Mouse (Mus musculus): ENCODE results near the gene Snrpa1. TPM values are rescaled to one million over a fixed set of nuclear protein-coding genes. Genes with fewer than 3 reads are reported as not detected.

The Snrpa1 gene
- 7.2 and 9.1 TPM in 2 replicates for polyA plus RNA-seq (2012; rRNA removed)

DNA sequence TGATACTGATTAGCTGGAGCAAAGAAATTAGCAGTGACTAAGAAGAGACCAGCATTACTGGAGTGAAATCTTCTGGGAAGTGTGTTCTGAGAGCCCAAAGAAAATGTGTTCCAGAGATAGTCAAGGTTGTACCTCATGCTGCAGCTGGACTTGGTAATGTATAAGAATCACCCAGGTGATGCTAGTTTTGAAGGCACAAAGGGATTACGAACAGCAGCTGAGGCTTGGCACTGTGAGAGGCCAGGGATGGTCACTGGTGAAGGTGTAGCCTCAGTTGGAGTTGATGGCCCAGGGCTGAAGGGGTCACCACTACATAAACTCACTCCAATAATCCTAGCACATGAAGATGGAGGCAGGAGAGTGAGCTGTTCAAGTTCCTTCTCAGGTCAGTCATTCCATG is at the start of gene Snrpa1:
Gene Snrpa1, plus strand, starts transcription at position 301 of the 400 bp plus-strand sequence.
- Histone ChIP-seq H3K4me3 (ENCODE audit: extremely low read depth, insufficient read depth, insufficient read length) (peak within 1 kb of the TSS; percentile 90), H3K27ac (ENCODE audit: insufficient read depth, low read length) (no peak within 1 kb of the TSS), H3K36me3 (ENCODE audit: control insufficient read depth, insufficient read depth, low read length) (0 out of 2 replicates have a peak, but pooled peaks cover 2% of the 10 kb centered on the region), H3K4me1 (ENCODE audit: control insufficient read depth, insufficient read depth, insufficient read length) (peaks cover 4% of the 10 kb centered on the region; the same call in 1 of the 2 replicates), H3K27me3 (ENCODE audit: control insufficient read depth, insufficient read depth, low read length) (no peaks in the 10 kb centered on the region)
- 79% methylated on average over 1 of the region's 1 CpGs for WGBS
- no peak for DNase-seq (ENCODE audit: low read depth in 1 of 2, low spot score in 2 of 2)
- no peak for TF ChIP-seq CTCF (IDR thresholded peaks at IDR 0.05; ENCODE audit: extremely low read depth, insufficient read depth, insufficient read length, insufficient replicate concordance)
- no peak for TF ChIP-seq POLR2A (IDR thresholded peaks at IDR 0.05; ENCODE audit: low read depth, low read length)

- 69% methylated on average over 6 of the region's 6 CpGs for WGBS
- no peak for TF ChIP-seq CTCF (IDR thresholded peaks at IDR 0.05; ENCODE audit: extremely low read depth, insufficient read depth, insufficient read length, insufficient replicate concordance)
- no peak for TF ChIP-seq POLR2A (IDR thresholded peaks at IDR 0.05; ENCODE audit: low read depth, low read length)
- Histone ChIP-seq H3K27ac (ENCODE audit: insufficient read depth, low read length) (no peak overlapping the region), H3K4me3 (ENCODE audit: extremely low read depth, insufficient read depth, insufficient read length) (no peak overlapping the region), H3K36me3 (ENCODE audit: control insufficient read depth, insufficient read depth, low read length) (no peaks in the 10 kb centered on the region), H3K27me3 (ENCODE audit: control insufficient read depth, insufficient read depth, low read length) (0 out of 2 replicates have a peak, but pooled peaks cover 2% of the 10 kb centered on the region), H3K4me1 (ENCODE audit: control insufficient read depth, insufficient read depth, insufficient read length) (no peaks in the 10 kb centered on the region)
- no peak for DNase-seq (ENCODE audit: low read depth in 1 of 2, low spot score in 2 of 2)
Measured at GRCm38 (mm10) chr7:66010518-66010917, 48.3 kb upstream of the Snrpa1 start.

GRCm38 (mm10) chr7:66027747-66028146 is 31.1 kb upstream of the Snrpa1 start:
- TF ChIP-seq CTCF (IDR thresholded peaks at IDR 0.05; ENCODE audit: extremely low read depth, insufficient read depth, insufficient read length, insufficient replicate concordance) (no peak), POLR2A (IDR thresholded peaks at IDR 0.05; ENCODE audit: low read depth, low read length) (no peak)
- Histone ChIP-seq H3K36me3 (ENCODE audit: control insufficient read depth, insufficient read depth, low read length) (no peaks in the 10 kb centered on the region), H3K4me3 (ENCODE audit: extremely low read depth, insufficient read depth, insufficient read length) (no peak overlapping the region), H3K4me1 (ENCODE audit: control insufficient read depth, insufficient read depth, insufficient read length) (no peaks in the 10 kb centered on the region), H3K27me3 (ENCODE audit: control insufficient read depth, insufficient read depth, low read length) (no peaks in the 10 kb centered on the region), H3K27ac (ENCODE audit: insufficient read depth, low read length) (no peak overlapping the region)
- no peak for DNase-seq (ENCODE audit: low read depth in 1 of 2, low spot score in 2 of 2)
- WGBS = 87% methylated on average over 2 of the region's 2 CpGs

DNA sequence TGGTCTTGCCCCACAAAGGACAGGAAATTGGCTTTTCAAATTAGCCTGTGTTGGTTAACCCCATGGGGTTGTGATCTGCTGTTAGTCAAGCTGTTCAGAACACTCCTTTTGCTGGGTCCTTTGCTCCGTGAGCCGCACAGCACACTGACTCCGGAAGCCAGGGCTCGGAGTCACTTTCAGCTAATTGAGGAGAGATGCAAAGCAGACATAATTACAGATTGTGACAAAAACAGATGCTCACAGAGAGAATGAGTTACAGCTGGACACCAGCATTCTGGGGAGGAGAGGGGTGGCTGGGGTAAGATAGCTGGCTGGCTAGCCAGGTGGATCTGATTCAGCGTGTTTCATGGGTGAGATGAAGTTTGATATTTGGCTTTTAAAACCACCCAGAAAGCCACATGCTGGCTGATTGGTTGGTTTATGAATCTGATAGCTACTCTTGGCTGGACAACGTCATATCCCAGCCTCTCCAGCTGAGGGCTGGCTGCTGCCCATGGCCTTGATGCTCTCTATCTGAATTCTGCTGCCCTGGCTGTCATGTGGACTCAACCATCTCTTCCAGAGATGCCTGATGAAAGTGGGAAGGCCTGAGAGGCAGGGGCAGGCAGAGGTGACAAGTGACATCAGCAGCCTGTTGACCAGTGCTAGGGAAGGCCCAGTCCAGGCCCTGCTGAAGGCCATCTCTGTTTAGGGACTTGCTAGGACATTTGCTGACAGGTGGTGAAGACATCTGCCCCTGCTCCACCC is 29.9 kb upstream of the Snrpa1 start:
- WGBS = 84% methylated on average over 6 of the region's 6 CpGs
- H3K4me1 ChIP-seq (ENCODE audit: control insufficient read depth, insufficient read depth, insufficient read length) = no peaks in the 10 kb centered on the region
- no peak overlapping the region for H3K27ac ChIP-seq (ENCODE audit: insufficient read depth, low read length)
- no peak overlapping the region for H3K4me3 ChIP-seq (ENCODE audit: extremely low read depth, insufficient read depth, insufficient read length)
- H3K27me3 ChIP-seq (ENCODE audit: control insufficient read depth, insufficient read depth, low read length) = no peaks in the 10 kb centered on the region
- TF ChIP-seq POLR2A (IDR thresholded peaks at IDR 0.05; ENCODE audit: low read depth, low read length) (no peak), CTCF (IDR thresholded peaks at IDR 0.05; ENCODE audit: extremely low read depth, insufficient read depth, insufficient read length, insufficient replicate concordance) (no peak)
- no peak for DNase-seq (ENCODE audit: low read depth in 1 of 2, low spot score in 2 of 2)
- no peaks in the 10 kb centered on the region for H3K36me3 ChIP-seq (ENCODE audit: control insufficient read depth, insufficient read depth, low read length)

DNA sequence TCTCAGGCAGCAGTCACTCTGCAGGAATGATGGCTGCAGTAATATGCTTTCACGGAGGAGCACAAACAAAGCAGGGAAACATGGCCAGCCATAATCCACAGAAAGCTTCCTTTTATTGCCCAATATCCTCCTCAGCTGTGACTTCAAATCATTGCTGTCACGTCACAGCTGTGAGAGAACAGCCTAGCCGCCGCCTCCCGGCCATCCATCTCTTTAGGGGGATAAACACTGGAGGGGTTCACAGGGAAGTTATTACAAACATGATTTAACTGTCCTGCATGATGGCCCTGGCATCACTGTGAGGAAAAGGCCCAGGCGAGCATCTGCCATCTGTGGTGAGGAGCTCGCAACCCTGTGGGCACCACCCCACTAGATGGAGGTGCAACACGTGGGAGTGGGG is 22.0 kb upstream of the Snrpa1 start:
- no peak for DNase-seq (ENCODE audit: low read depth in 1 of 2, low spot score in 2 of 2)
- 57% methylated on average over 8 of the region's 8 CpGs for WGBS
- Histone ChIP-seq H3K4me3 (ENCODE audit: extremely low read depth, insufficient read depth, insufficient read length) (no peak overlapping the region), H3K4me1 (ENCODE audit: control insufficient read depth, insufficient read depth, insufficient read length) (no peaks in the 10 kb centered on the region), H3K27me3 (ENCODE audit: control insufficient read depth, insufficient read depth, low read length) (no peaks in the 10 kb centered on the region; the same call in 1 of the 2 replicates), H3K27ac (ENCODE audit: insufficient read depth, low read length) (no peak overlapping the region), H3K36me3 (ENCODE audit: control insufficient read depth, insufficient read depth, low read length) (no peaks in the 10 kb centered on the region)
- TF ChIP-seq CTCF (IDR thresholded peaks at IDR 0.05; ENCODE audit: extremely low read depth, insufficient read depth, insufficient read length, insufficient replicate concordance) (no peak), POLR2A (IDR thresholded peaks at IDR 0.05; ENCODE audit: low read depth, low read length) (no peak)

DNA sequence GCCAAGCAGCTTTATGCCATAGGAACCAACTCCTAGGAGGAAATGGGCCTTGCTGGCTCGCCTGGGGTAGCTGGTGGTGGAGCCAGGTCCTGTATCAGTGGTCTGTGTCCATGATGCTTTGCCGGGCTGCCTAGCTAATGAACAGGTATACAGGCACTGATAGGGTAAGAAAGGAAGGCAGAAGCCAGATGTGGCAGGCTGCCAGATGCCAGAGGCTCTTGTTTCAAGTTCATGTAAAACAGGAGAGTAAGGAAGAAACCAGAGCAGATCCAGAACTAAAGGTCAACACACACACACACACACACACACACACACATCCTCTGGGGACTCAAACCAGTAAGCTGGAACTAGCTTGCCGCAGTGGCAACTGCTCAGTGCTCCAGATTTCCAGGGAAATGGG is 20.5 kb upstream of the Snrpa1 start:
- Histone ChIP-seq H3K27ac (ENCODE audit: insufficient read depth, low read length) (no peak overlapping the region), H3K36me3 (ENCODE audit: control insufficient read depth, insufficient read depth, low read length) (no peaks in the 10 kb centered on the region), H3K27me3 (ENCODE audit: control insufficient read depth, insufficient read depth, low read length) (no peaks in the 10 kb centered on the region; the same call in 1 of the 2 replicates), H3K4me1 (ENCODE audit: control insufficient read depth, insufficient read depth, insufficient read length) (no peaks in the 10 kb centered on the region), H3K4me3 (ENCODE audit: extremely low read depth, insufficient read depth, insufficient read length) (no peak overlapping the region)
- WGBS = 80% methylated on average over 3 of the region's 3 CpGs
- no peak for DNase-seq (ENCODE audit: low read depth in 1 of 2, low spot score in 2 of 2)
- TF ChIP-seq POLR2A (IDR thresholded peaks at IDR 0.05; ENCODE audit: low read depth, low read length) = no peak
- TF ChIP-seq CTCF (IDR thresholded peaks at IDR 0.05; ENCODE audit: extremely low read depth, insufficient read depth, insufficient read length, insufficient replicate concordance) = no peak

- no peak overlapping the region for H3K4me3 ChIP-seq (ENCODE audit: extremely low read depth, insufficient read depth, insufficient read length)
- TF ChIP-seq POLR2A (IDR thresholded peaks at IDR 0.05; ENCODE audit: low read depth, low read length) (no peak), CTCF (IDR thresholded peaks at IDR 0.05; ENCODE audit: extremely low read depth, insufficient read depth, insufficient read length, insufficient replicate concordance) (no peak)
- no peaks in the 10 kb centered on the region for H3K36me3 ChIP-seq (ENCODE audit: control insufficient read depth, insufficient read depth, low read length)
- no peak for DNase-seq (ENCODE audit: low read depth in 1 of 2, low spot score in 2 of 2)
- WGBS = 47% methylated on average over 11 of the region's 11 CpGs
- H3K27me3 ChIP-seq (ENCODE audit: control insufficient read depth, insufficient read depth, low read length) = no peaks in the 10 kb centered on the region; the same call in 1 of the 2 replicates
- H3K27ac ChIP-seq (ENCODE audit: insufficient read depth, low read length) = no peak overlapping the region
- no peaks in the 10 kb centered on the region for H3K4me1 ChIP-seq (ENCODE audit: control insufficient read depth, insufficient read depth, insufficient read length)
Measured at GRCm38 (mm10) chr7:66038730-66039129, 20.1 kb upstream of the Snrpa1 start.
